Mouse (Mus musculus) embryo, embryonic 9.5 days (tissue): ENCODE results near the gene Rfx4.

Source experiments
- DNase-seq: peaks from one replicate; pipeline ENCODE4 v3.0.0-alpha.2; 2017; ENCODE audit errors: extremely low spot score

The Rfx4 gene

DNA sequence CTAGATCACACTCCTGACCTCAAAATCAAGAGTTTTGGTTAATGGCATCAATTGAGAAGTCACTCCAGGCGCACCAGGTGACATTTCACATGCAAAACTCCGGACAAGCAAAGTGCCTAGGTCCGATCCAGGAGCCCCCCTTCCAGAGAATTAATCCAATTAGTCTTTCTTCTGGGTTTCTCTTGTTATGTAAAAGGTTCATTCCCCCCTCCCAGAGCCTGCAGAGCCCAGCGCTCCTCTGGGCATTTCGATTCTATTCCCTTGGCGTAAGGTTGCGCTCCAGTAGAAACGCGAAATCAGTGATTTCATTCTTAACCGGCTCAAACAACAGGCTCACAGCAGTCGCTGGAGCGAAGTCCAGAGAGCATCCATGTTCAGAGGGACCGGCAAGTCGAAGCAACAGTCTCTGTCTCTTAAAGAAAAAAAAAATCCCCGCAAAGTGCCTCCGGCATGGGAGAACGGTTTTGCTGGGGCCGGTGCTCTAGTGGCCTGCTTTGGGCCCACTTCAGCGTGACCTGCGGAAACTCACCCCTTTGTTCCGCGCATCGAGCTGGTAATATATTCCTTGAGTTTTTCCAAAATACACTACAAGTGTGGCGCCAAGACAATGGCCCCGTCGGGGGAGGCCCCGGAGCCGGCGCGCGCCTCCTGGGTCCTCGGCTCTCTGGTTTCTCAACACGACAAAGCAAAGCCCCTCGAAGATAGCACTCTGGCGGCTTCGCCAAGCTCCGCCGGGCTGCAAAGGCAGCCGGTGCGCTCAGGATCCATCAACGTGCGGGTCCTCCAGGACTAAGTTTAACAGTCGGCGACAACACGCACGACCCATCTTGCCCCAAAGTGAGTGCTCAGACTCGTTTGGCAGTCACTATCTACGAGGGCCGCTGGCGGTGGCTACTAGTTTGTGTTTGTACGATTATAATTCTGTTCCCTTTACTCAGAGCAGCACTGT is 2.9 kb downstream of the Rfx4 start:
- DNase-seq = peak; percentile 62

GRCm38 (mm10) chr10:84759511-84760117 is 3.8 kb downstream of the Rfx4 start:
- no peak for DNase-seq

DNA sequence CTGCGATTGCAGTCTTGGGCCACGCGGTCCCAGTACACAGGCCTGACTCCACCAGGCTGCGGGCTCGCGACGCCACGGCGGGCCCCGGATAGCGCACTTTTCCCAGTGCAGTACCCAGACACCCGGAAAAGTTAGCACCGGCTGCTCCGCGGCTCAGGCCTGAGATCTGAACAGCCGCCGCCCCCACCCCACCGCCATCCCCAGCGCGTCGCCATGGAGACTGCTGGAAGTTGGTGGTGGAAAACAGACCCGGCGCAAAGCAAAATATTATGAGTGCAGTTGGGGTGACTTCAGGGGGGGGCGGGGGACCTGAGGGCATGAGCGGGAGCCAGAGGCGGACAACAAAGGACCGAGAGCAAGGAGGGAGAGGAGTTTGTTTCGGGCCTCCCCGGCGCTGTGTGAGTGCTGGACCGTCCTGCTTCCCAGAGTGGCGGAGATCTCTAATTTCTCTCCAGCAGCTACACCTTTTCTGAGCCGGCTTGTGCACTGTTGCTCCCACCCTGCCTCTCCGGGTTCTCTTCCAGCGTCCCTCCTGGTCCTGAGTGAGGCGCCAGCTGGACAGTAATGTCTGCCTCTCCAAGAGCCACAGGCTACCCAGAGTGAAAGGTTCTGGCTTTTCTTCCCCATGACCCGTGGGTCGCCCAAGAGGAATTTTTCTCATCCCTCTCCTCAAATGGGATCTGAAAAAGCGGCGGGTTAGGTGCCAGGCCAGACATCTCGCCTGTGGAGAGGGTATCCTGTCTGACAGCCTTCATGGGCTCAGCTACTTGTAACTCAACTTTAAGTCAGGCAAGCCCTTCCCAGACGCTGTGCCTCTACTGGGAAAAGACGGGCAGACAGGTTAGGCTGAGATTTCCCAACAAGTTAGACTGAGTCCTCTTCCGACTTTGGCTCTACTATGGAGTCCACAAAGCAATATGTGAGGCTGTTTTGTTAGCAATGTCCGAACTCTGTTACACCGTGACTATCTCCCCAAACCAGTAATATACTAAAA is 4.6 kb downstream of the Rfx4 start:
- DNase-seq = peak; percentile 79

DNA sequence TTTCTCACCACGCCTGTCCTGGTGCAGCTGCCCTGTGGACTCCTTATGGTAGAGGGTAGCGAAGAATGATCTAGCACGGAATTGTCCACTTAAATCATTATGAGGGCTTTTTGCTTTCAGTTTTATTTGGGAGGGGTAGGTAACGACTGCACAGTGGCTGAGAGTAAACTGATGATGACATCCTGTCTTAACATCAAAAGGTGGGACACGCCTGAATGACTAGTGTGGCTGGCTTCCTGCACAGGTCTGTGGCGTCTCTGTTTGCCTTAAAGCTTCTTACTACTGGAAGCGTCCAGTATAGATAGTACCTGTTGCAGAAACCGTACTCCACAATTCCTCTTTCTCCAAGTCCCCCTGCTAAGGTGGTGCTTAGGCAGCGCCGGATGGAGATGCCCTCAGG is 12.9 kb downstream of the Rfx4 start:
- DNase-seq = no peak

- no peak for DNase-seq
These were observed 16.7 kb downstream of the Rfx4 start for GRCm38 (mm10) chr10:84772380-84773130.

GRCm38 (mm10) chr10:84773889-84774288 is 18.0 kb downstream of the Rfx4 start:
- DNase-seq = no peak

DNA sequence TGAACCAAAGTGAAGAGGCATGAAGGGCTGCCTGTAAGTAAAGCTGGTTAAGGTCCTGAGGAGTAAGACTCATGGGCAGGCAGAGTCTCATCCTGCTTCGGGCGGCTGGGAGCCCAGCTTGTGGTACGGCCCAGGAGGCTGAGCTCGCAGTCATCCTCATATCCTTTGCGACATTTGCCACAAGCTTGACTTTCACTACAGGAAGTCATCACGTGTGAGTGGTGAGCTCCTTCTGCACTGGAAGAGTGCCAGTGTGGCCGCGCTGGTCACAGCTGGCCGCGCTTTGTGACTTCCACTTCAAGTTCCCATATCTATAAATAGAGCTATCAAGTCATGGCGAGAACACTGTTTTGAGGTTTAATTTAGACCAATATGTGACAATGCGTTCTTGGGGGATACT is 18.7 kb downstream of the Rfx4 start:
- DNase-seq = no peak

- DNase-seq = no peak
These were observed 21.2 kb downstream of the Rfx4 start for GRCm38 (mm10) chr10:84777109-84777508.

- DNase-seq = no peak
These were observed 22.1 kb downstream of the Rfx4 start for GRCm38 (mm10) chr10:84777974-84778373.

GRCm38 (mm10) chr10:84780828-84781227 is 25.0 kb downstream of the Rfx4 start:
- no peak for DNase-seq

DNA sequence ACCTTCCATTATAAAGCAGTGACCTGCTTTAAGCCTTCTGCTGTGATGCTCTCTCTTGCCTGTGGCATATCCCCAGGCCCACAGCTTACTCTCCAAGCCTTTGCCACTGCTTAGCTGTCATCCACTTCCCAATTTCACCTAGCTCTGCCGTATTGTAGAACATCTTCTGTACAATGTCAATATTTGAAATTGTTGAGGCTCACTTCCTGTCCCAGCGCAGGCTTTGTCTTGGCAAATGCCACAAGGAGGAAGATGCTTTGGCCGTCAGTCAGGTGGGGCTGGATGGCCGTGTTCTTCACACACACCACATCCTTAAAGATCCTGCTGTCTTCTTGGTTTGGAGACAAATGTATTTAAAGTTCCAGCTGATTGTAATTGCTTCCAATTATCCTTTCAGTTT is 29.5 kb downstream of the Rfx4 start:
- DNase-seq = no peak

GRCm38 (mm10) chr10:84790323-84790722 is 34.5 kb downstream of the Rfx4 start:
- DNase-seq = no peak

DNA sequence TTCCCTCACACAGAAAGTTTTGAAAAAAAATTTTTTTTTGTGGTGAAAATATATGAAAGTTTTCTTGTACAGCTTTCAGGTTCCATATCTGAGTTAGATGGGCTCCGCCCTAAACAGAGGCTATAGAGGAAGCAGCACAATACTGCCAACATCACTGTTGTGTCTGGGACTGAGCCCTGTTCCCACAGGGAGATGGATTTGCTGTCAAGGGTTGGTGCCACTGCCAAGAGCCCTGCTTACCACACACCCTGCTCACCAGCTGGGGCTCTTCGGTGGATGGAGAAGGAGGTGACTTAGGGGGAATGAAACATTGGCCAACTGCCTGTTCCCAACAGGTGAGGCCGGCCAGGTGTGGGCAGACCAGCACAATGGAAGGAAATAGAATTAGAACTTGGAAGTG is 35.3 kb downstream of the Rfx4 start:
- DNase-seq = no peak

- DNase-seq = no peak
These were observed 45.7 kb downstream of the Rfx4 start for GRCm38 (mm10) chr10:84801521-84801920.

- DNase-seq = no peak
These were observed 47.5 kb downstream of the Rfx4 start for GRCm38 (mm10) chr10:84803216-84803844.

DNA sequence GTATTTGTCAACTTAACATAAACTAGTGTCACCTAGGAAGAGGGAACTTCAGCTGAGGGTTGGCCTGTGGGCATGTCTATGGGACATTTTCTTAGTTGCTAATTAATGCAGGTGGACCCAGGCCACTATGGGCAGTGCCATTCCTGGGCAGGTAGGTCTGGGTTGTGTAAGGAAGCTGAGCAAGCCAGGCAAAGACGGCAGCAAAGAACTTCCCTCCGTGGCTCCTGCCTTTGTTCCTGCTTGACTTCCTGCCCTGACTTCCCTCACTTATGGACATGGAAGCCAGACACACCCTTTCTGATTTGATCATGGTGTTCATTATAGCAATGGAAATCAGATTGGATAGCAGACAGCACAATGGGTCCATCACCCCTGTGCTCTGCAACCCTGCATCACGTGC is 49.7 kb downstream of the Rfx4 start:
- no peak for DNase-seq

- DNase-seq = no peak
These were observed 51.3 kb downstream of the Rfx4 start for GRCm38 (mm10) chr10:84807206-84807605.

- no peak for DNase-seq
These were observed 54.4 kb downstream of the Rfx4 start for GRCm38 (mm10) chr10:84810030-84810849.

DNA sequence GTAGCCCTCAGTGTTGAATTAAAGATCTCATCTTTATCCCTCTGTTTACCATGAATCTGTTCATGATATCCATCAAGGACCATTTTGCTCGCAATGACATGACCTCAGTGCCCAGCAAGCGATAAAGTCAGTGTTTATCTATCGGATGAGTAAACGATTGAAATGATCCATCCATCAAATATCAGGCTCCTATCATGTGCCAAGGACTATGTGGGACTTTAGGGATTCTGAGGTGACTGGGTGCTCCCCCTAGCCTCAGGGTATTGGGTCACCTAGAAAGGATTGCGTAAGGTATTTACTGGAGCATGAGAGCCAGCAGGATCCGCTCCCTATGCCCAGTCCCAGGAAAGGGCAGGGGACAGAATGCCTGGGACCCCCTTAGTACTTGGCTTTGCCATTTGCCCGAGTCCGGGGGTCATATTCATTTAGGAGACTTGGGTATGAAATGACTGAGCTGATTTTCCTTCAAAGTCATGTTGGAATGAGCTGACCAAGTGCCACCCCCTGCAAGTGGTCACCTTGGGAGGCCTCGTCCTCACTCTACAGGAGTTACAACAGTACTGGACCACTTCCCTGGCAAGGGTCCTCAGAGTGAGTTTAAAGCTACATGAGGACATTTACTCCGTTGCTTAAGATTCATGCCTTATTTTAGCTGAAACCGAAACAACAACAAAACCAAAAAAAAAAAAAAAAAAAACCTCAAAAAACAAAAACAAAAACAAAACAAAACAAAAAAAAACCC is 55.5 kb downstream of the Rfx4 start:
- no peak for DNase-seq
